Mouse (Mus musculus): ENCODE measurements around the gene Wars. TPM values are rescaled to one million over a fixed set of nuclear protein-coding genes. Genes with fewer than 3 reads are reported as not detected.

Wars gene
- polyA plus RNA-seq, 1 experiment from 2014 or later, result 84.0 TPM

GRCm38 (mm10) chr12:108904276-108904653, 10.3 kb upstream of the Wars start:
- no peaks in the 10 kb centered on the region for H3K4me1 ChIP-seq (ENCODE audit: insufficient read depth, low read depth, low read length)
- H3K9ac ChIP-seq (replicated peaks; ENCODE audit: low read depth), result no peak overlapping the region
- H3K27me3 ChIP-seq (replicated peaks; ENCODE audit: insufficient read depth, low read length), result no peaks in the 10 kb centered on the region
- 50% methylated on average over 8 of the region's 8 CpGs for WGBS
- DNase-seq (ENCODE audit: low spot score) (no peak), ATAC-seq (no peak)
- H3K4me3 ChIP-seq (ENCODE audit: low read depth, low read length), result no peak overlapping the region
- TF ChIP-seq EP300 (IDR thresholded peaks at IDR 0.05) (no peak), CTCF (IDR thresholded peaks at IDR 0.05) (no peak)
- H3K4me2 ChIP-seq (replicated peaks; ENCODE audit: low read depth, low read length), result no peak overlapping the region
- H3K27ac ChIP-seq (ENCODE audit: low read length), result no peak overlapping the region
- H3K36me3 ChIP-seq (ENCODE audit: insufficient read depth, low read length), result no peaks in the 10 kb centered on the region
- no peaks in the 10 kb centered on the region for H3K9me3 ChIP-seq (ENCODE audit: low read length)

- H3K27me3 ChIP-seq (replicated peaks; ENCODE audit: insufficient read depth, low read length), result no peaks in the 10 kb centered on the region
- 67% methylated on average over 8 of the region's 8 CpGs for WGBS
- DNase-seq (ENCODE audit: low spot score) (peak; percentile 85), ATAC-seq (no peak)
- no peak overlapping the region for H3K9ac ChIP-seq (replicated peaks; ENCODE audit: low read depth)
- H3K4me1 ChIP-seq (ENCODE audit: insufficient read depth, low read depth, low read length), result no peaks in the 10 kb centered on the region
- H3K9me3 ChIP-seq (ENCODE audit: low read length), result no peaks in the 10 kb centered on the region
- no peak overlapping the region for H3K4me2 ChIP-seq (replicated peaks; ENCODE audit: low read depth, low read length)
- peak; percentile 81 for TF ChIP-seq CTCF (IDR thresholded peaks at IDR 0.05)
- no peak for TF ChIP-seq EP300 (IDR thresholded peaks at IDR 0.05)
- H3K27ac ChIP-seq (ENCODE audit: low read length), result no peak overlapping the region
- no peak overlapping the region for H3K4me3 ChIP-seq (ENCODE audit: low read depth, low read length)
- H3K36me3 ChIP-seq (ENCODE audit: insufficient read depth, low read length), result no peaks in the 10 kb centered on the region
Measured at GRCm38 (mm10) chr12:108903600-108904275, 9.8 kb upstream of the Wars start.

GRCm38 (mm10) chr12:108902940-108903339, 9.0 kb upstream of the Wars start:
- DNase-seq (ENCODE audit: low spot score) (peak; percentile 64), ATAC-seq (peak; percentile 43)
- Histone ChIP-seq H3K36me3 (ENCODE audit: insufficient read depth, low read length) (no peaks in the 10 kb centered on the region), H3K4me1 (ENCODE audit: insufficient read depth, low read depth, low read length) (no peaks in the 10 kb centered on the region), H3K27me3 (replicated peaks; ENCODE audit: insufficient read depth, low read length) (no peaks in the 10 kb centered on the region), H3K9ac (replicated peaks; ENCODE audit: low read depth) (no peak overlapping the region), H3K27ac (ENCODE audit: low read length) (no peak overlapping the region), H3K9me3 (ENCODE audit: low read length) (no peaks in the 10 kb centered on the region), H3K4me2 (replicated peaks; ENCODE audit: low read depth, low read length) (no peak overlapping the region), H3K4me3 (ENCODE audit: low read depth, low read length) (no peak overlapping the region)
- 21% methylated on average over 8 of the region's 8 CpGs for WGBS
- TF ChIP-seq EP300 (IDR thresholded peaks at IDR 0.05) (no peak), CTCF (IDR thresholded peaks at IDR 0.05) (peak; percentile 87)

- 26% methylated on average over 5 of the region's 5 CpGs for WGBS
- ATAC-seq (peak; percentile 71), DNase-seq (ENCODE audit: low spot score) (peak; percentile 39)
- Histone ChIP-seq H3K9me3 (ENCODE audit: low read length) (no peaks in the 10 kb centered on the region), H3K9ac (replicated peaks; ENCODE audit: low read depth) (no peak overlapping the region), H3K36me3 (ENCODE audit: insufficient read depth, low read length) (no peaks in the 10 kb centered on the region), H3K27ac (ENCODE audit: low read length) (peak overlapping the region; percentile 15; the same call in 1 of the 2 replicates), H3K4me1 (ENCODE audit: insufficient read depth, low read depth, low read length) (no peaks in the 10 kb centered on the region), H3K4me2 (replicated peaks; ENCODE audit: low read depth, low read length) (no peak overlapping the region), H3K27me3 (replicated peaks; ENCODE audit: insufficient read depth, low read length) (no peaks in the 10 kb centered on the region), H3K4me3 (ENCODE audit: low read depth, low read length) (no peak overlapping the region)
- TF ChIP-seq CTCF (IDR thresholded peaks at IDR 0.05) (no peak), EP300 (IDR thresholded peaks at IDR 0.05) (no peak)
Measured at GRCm38 (mm10) chr12:108901346-108901745, 7.4 kb upstream of the Wars start.

- DNase-seq (ENCODE audit: low spot score), result peak; percentile 44
- no peak overlapping the region for H3K27ac ChIP-seq (ENCODE audit: low read length)
- H3K4me2 ChIP-seq (replicated peaks; ENCODE audit: low read depth, low read length), result no peak overlapping the region
- H3K36me3 ChIP-seq (ENCODE audit: insufficient read depth, low read length), result no peaks in the 10 kb centered on the region
- peaks cover 8% of the 10 kb centered on the region; the same call in 1 of the 2 replicates for H3K4me1 ChIP-seq (ENCODE audit: insufficient read depth, low read depth, low read length)
- no peak overlapping the region for H3K4me3 ChIP-seq (ENCODE audit: low read depth, low read length)
- H3K27me3 ChIP-seq (replicated peaks; ENCODE audit: insufficient read depth, low read length), result no peaks in the 10 kb centered on the region
- H3K9me3 ChIP-seq (ENCODE audit: low read length), result no peaks in the 10 kb centered on the region
- TF ChIP-seq CTCF (IDR thresholded peaks at IDR 0.05) (peak; percentile 72), EP300 (IDR thresholded peaks at IDR 0.05) (no peak)
- no peak overlapping the region for H3K9ac ChIP-seq (replicated peaks; ENCODE audit: low read depth)
- ATAC-seq, result no peak
- WGBS, result 52% methylated on average over 3 of the region's 3 CpGs
Measured at GRCm38 (mm10) chr12:108896006-108896405, 2.0 kb upstream of the Wars start.

- peak overlapping the region; percentile 39 for H3K9ac ChIP-seq (replicated peaks; ENCODE audit: low read depth)
- 4% methylated on average over 7 of the region's 7 CpGs for WGBS
Measured at GRCm38 (mm10) chr12:108894432-108894816, 450 bp upstream of the Wars start.

More at GRCm38 (mm10) chr12:108894432-108894816, 450 bp upstream of the Wars start:
- DNase-seq (ENCODE audit: low spot score) (no peak), ATAC-seq (no peak)
- H3K4me3 ChIP-seq (ENCODE audit: low read depth, low read length), result peak overlapping the region; percentile 83
- no peaks in the 10 kb centered on the region for H3K9me3 ChIP-seq (ENCODE audit: low read length)
- peak overlapping the region; percentile 86 for H3K4me2 ChIP-seq (replicated peaks; ENCODE audit: low read depth, low read length)
- no peaks in the 10 kb centered on the region for H3K27me3 ChIP-seq (replicated peaks; ENCODE audit: insufficient read depth, low read length)
- H3K36me3 ChIP-seq (ENCODE audit: insufficient read depth, low read length), result no peaks in the 10 kb centered on the region
- no peak overlapping the region for H3K27ac ChIP-seq (ENCODE audit: low read length)
- H3K4me1 ChIP-seq (ENCODE audit: insufficient read depth, low read depth, low read length), result peaks cover 8% of the 10 kb centered on the region; the same call in 1 of the 2 replicates
- TF ChIP-seq EP300 (IDR thresholded peaks at IDR 0.05) (no peak), CTCF (IDR thresholded peaks at IDR 0.05) (no peak)
